Mouse (Mus musculus) liver, adult 2 months (tissue): ENCODE measurements around the gene Ccdc85b.

Source experiments
- CTCF ChIP-seq: fragments of 200-500 bp; IDR thresholded peaks from 2 replicates; pipeline ENCODE4 v1.5.1; 2011; ENCODE audit warnings: low read depth, low read length, control low read depth
- POLR2A ChIP-seq: fragments of 200-500 bp; IDR thresholded peaks from 2 replicates; pipeline ENCODE4 v1.6.1; 2011; ENCODE audit warnings: low read length, control low read depth; ENCODE audit not compliant: insufficient read depth; ENCODE audit errors: extremely low read depth

DNA sequence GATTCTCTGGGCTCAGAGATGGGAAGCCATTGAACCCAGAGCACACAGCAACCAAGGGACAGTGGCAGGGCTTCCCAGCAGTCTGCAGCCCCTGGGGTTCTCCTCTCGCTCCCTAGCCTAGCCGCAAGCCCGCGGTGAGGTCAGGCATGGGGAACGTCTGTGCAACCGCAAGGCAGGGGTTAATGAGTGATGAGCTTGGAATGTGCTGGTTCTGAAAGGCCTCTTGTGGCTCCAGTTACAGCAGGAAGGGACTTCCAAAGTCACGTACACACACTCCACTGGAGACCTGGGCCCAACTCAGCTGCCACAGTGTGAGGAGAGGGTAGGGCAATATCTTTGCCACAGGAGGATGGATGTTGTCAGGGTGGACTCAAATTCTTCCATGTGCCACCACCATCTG is 12.7 kb downstream of the Ccdc85b start:
- no peak for TF ChIP-seq POLR2A
- no peak for TF ChIP-seq CTCF
